Mouse (Mus musculus) mammary gland, adult 2 months (tissue): ENCODE data around the gene Olfr1254. TPM values are rescaled to one million over a fixed set of nuclear protein-coding genes. Genes with fewer than 3 reads are reported as not detected.

Experiments
- polyA plus RNA-seq: library from polyadenylated mRNA; depleted of rRNA; stranded (reverse); fragments of >200 nt; gene quantifications from 2 replicates; pipeline ENCODE4 v1.2.3, GENCODE M21; 2012; ENCODE audit warnings: low replicate concordance; rRNA removed

Gene Olfr1254
- polyA plus RNA-seq: not detected in 2 replicates

DNA sequence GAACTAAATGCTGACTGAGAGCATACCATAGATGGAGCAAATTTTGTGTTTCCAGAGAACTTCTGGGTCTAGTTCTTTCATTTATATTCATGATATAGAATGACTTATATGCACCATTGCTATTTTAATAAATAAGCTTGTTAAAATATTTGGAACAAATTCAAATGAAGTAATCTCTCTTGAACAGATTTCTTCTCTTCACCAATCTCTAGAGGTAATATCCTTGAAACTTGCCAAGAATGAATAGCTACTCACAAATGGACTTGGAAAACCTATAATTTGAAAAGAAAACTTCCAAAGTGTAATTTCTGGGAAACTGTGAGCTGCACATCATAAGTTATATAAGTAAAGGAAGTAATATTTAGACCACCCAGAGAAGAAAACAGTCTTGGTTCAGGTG is at the start of gene Olfr1254:
Olfr1254 (minus strand) TSS at position 101 of the 400 bp plus-strand sequence.

DNA sequence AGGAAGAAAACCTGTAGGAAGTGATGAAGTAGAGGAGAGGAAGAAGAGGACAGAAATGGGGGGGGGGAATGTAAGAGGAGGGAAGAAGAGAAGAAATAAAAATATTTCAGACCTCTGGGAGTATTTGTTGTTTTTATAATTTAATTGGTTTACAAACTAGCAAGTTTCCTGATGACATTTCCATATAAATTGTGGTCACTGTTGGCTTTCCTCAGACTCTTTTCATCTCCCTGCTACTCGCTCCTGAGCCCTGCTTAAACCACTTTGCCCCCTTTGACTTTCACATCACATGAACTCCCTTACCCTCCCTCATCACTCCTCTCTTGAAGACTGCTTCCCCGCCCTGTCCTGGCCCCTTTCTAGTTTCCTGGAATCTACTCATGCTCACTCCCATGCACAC is 48.0 kb upstream of the Olfr1254 start, which contains the start of gene Olfr1256:
Olfr1256 (minus strand) TSS at position 101 of the 400 bp plus-strand sequence.

DNA sequence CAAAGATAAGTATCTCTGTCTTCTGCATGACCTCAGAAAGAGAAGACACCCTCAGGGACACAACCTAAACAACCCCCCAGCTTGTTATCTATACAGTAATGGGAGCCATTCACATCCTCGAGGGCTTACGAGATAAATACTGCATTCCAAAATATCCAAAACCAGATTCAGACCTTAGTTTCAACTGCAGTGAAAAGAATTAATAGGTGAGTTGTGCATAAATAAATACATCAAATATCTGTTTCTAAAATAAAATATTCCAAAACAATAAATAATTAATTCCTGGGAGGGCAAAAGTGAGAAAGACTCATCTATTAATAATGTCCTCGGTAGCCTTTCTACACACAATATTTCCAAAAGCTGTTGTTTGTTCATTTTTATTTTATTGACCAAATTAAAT is 18.3 kb upstream of the Olfr1254 start, which contains the start of gene Olfr1255:
Olfr1255 (plus strand) TSS at position 301 of the 400 bp plus-strand sequence.

DNA sequence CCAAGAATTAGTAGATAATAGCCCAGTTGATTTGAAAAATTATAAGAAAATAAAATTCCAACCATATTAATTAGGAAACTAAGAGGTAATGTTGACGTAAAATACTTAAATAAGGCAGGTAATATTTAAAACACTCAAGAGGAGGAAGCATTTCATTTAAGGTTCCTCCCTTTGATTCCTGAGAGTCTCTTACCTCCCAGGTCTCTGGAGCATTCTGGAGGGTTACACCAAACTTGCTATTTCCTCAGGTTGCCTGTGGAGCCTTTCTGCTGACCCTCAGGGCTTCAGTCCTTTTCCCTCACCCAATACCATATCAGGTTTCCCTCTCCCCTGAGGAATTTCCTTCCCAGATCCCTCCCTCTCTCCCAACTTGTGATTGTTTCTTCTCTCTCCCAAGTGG is 36.4 kb downstream of the Olfr1254 start, which contains the start of gene Olfr1253:
Olfr1253 (minus strand) TSS at position 101 of the 400 bp plus-strand sequence.

Other genes starting within 250 kb of the Olfr1254 start
- not detected in 2 replicates for gene Olfr1245, start 215.2 kb downstream of the Olfr1254 start, polyA plus RNA-seq
- gene Olfr1246, start 200.5 kb downstream of the Olfr1254 start, polyA plus RNA-seq: not detected in 2 replicates
- not detected in 2 replicates for gene Olfr1247, start 179.5 kb downstream of the Olfr1254 start, polyA plus RNA-seq
- not detected in 2 replicates for gene Olfr1248, start 175.4 kb downstream of the Olfr1254 start, polyA plus RNA-seq
- gene Olfr1249, start 158.6 kb downstream of the Olfr1254 start, polyA plus RNA-seq: not detected in 2 replicates
- gene Olfr1250, start 132.2 kb downstream of the Olfr1254 start, polyA plus RNA-seq: not detected in 2 replicates
- not detected in 2 replicates for gene Olfr1251, start 121.7 kb downstream of the Olfr1254 start, polyA plus RNA-seq
- not detected in 2 replicates for gene Olfr1252, start 68.6 kb downstream of the Olfr1254 start, polyA plus RNA-seq
- gene Olfr1253, start 36.5 kb downstream of the Olfr1254 start, polyA plus RNA-seq: not detected in 2 replicates
- gene Olfr1255, start 18.4 kb upstream of the Olfr1254 start, polyA plus RNA-seq: not detected in 2 replicates
- gene Olfr1256, start 47.9 kb upstream of the Olfr1254 start, polyA plus RNA-seq: not detected in 2 replicates
- not detected in 2 replicates for gene Olfr48, start 54.6 kb upstream of the Olfr1254 start, polyA plus RNA-seq
- not detected in 2 replicates for gene Olfr1257, start 84.8 kb upstream of the Olfr1254 start, polyA plus RNA-seq
- not detected in 2 replicates for gene Olfr1258, start 133.7 kb upstream of the Olfr1254 start, polyA plus RNA-seq
- gene Olfr1259, start 155.0 kb upstream of the Olfr1254 start, polyA plus RNA-seq: not detected in 2 replicates
- gene Olfr1260, start 180.7 kb upstream of the Olfr1254 start, polyA plus RNA-seq: not detected in 2 replicates
- gene Olfr1261, start 197.6 kb upstream of the Olfr1254 start, polyA plus RNA-seq: not detected in 2 replicates
- gene Olfr1262, start 206.5 kb upstream of the Olfr1254 start, polyA plus RNA-seq: not detected in 2 replicates
- not detected in 2 replicates for gene Olfr1263, start 218.5 kb upstream of the Olfr1254 start, polyA plus RNA-seq
- gene Olfr1264, start 232.0 kb upstream of the Olfr1254 start, polyA plus RNA-seq: not detected in 2 replicates
- not detected in 2 replicates for gene Olfr1265, start 241.7 kb upstream of the Olfr1254 start, polyA plus RNA-seq